Mouse (Mus musculus) CH12.LX (cell line): ENCODE measurements at regions not wholly inside any gene's neighbourhood (a gene's known extent, or its start where the extent isn't known, plus 50 kb on each side); places are given as distances from the start of the nearest gene placed in this dataset.

Experiments
- DNase-seq: peaks from one replicate; pipeline ENCODE4 v3.0.0-alpha.2; 2013; ENCODE audit errors: extremely low read depth
- H3K27ac ChIP-seq: 2 replicates; pipeline ENCODE4 v1.5.1; 2012; ENCODE audit warnings: low read depth, mild to moderate bottlenecking, control low read depth, moderate library complexity; ENCODE audit not compliant: insufficient read depth
- H3K27me3 ChIP-seq: replicated peaks from 2 replicates; pipeline ENCODE3; 2012; ENCODE audit warnings: inconsistent platforms
- H3K36me3 ChIP-seq, 2 experiments: replicated peaks in 1 of 2; 2 replicates each; pipeline versions ENCODE3 to v1.6.1; 2012; ENCODE audit warnings: inconsistent platforms in 1 of 2, low read length in 1 of 2, mild to moderate bottlenecking in 1 of 2, mixed read lengths in 1 of 2, moderate library complexity in 1 of 2; ENCODE audit not compliant: control insufficient read depth in 1 of 2, insufficient read depth in 1 of 2
- H3K4me1 ChIP-seq, 2 experiments: 2 replicates each; pipeline ENCODE4 v1.6.1; 2012; ENCODE audit warnings: inconsistent platforms in 1 of 2, moderate library complexity in 1 of 2; ENCODE audit not compliant: insufficient read depth in 2 of 2, control insufficient read depth in 1 of 2
- H3K4me2 ChIP-seq: 2 replicates; pipeline ENCODE4 v1.6.1; 2012; ENCODE audit warnings: low read depth, mild to moderate bottlenecking, control low read depth; ENCODE audit not compliant: poor library complexity, insufficient read depth, severe bottlenecking
- H3K4me3 ChIP-seq, 3 experiments: fragments of 150-350 bp in 1 of 3; sonication (generic) in 1 of 3; replicated peaks in 1 of 3; 2 replicates each; pipeline versions ENCODE3 to v1.5.1; 2011 to 2012; ENCODE audit warnings: low read depth in 2 of 3, low read length in 2 of 3, mild to moderate bottlenecking in 2 of 3, moderate library complexity in 2 of 3, control low read depth in 1 of 3, improper control_type of control experiment in 1 of 3, inconsistent platforms in 1 of 3, mixed read lengths in 1 of 3; ENCODE audit not compliant: poor library complexity in 1 of 3
- H3K79me2 ChIP-seq: replicated peaks from 2 replicates; pipeline ENCODE4 v1.6.1; 2012; ENCODE audit warnings: mild to moderate bottlenecking, moderate library complexity; ENCODE audit not compliant: control insufficient read depth, poor library complexity, insufficient read depth, severe bottlenecking; ENCODE audit errors: extremely low read depth
- H3K9ac ChIP-seq: 2 replicates; pipeline ENCODE4 v1.6.1; 2012; ENCODE audit warnings: low read depth, mild to moderate bottlenecking, control low read depth, moderate library complexity; ENCODE audit not compliant: insufficient read depth
- H3K9me3 ChIP-seq: replicated peaks from 2 replicates; pipeline ENCODE3; 2012; ENCODE audit warnings: low read length, inconsistent platforms, mixed read lengths
- CHD1 ChIP-seq: IDR thresholded peaks from 2 replicates; pipeline ENCODE4 v1.6.1; 2012; ENCODE audit warnings: low read depth, low read length, improper control_type of control experiment, inconsistent platforms
- CHD2 ChIP-seq: IDR thresholded peaks from 2 replicates; pipeline ENCODE4 v1.6.1; 2011; ENCODE audit warnings: low read length, improper control_type of control experiment
- CTCF ChIP-seq, 2 experiments: IDR thresholded peaks in 1 of 2; conservative IDR thresholded peaks in 1 of 2; 2 replicates each; pipeline ENCODE4 v1.5.1; 2011 to 2012; ENCODE audit warnings: low read depth in 2 of 2, low read length in 2 of 2, improper control_type of control experiment in 1 of 2, inconsistent platforms in 1 of 2, mild to moderate bottlenecking in 1 of 2, moderate library complexity in 1 of 2
- EP300 ChIP-seq: IDR thresholded peaks from 2 replicates; pipeline ENCODE4 v1.6.1; 2011; ENCODE audit warnings: low read length, improper control_type of control experiment
- HCFC1 ChIP-seq: IDR thresholded peaks from 2 replicates; pipeline ENCODE4 v1.6.1; 2012; ENCODE audit warnings: low read depth, mild to moderate bottlenecking, inconsistent platforms, low read length, improper control_type of control experiment
- KAT2A ChIP-seq: IDR thresholded peaks from 2 replicates; pipeline ENCODE4 v1.6.1; 2012; ENCODE audit warnings: low read length, improper control_type of control experiment, inconsistent platforms; ENCODE audit not compliant: insufficient replicate concordance
- MAFK ChIP-seq: IDR thresholded peaks from 2 replicates; pipeline ENCODE4 v1.6.1; 2011; ENCODE audit warnings: low read length, improper control_type of control experiment; ENCODE audit not compliant: insufficient replicate concordance
- MAX ChIP-seq: IDR thresholded peaks from 2 replicates; pipeline ENCODE4 v1.6.1; 2011; ENCODE audit warnings: low read length, improper control_type of control experiment
- MAZ ChIP-seq: IDR thresholded peaks from 2 replicates; pipeline ENCODE4 v1.6.1; 2012; ENCODE audit warnings: low read depth, mild to moderate bottlenecking, inconsistent platforms, low read length, improper control_type of control experiment, moderate library complexity
- MEF2A ChIP-seq: IDR thresholded peaks from 2 replicates; pipeline ENCODE4 v1.6.1; 2014; ENCODE audit warnings: low read depth, mild to moderate bottlenecking, inconsistent platforms, low read length, improper control_type of control experiment, borderline replicate concordance
- MXI1 ChIP-seq: IDR thresholded peaks from 2 replicates; pipeline ENCODE4 v1.6.1; 2011; ENCODE audit warnings: mild to moderate bottlenecking, low read depth, low read length, improper control_type of control experiment
- MYC ChIP-seq: IDR thresholded peaks from 2 replicates; pipeline ENCODE4 v1.6.1; 2011; ENCODE audit warnings: low read depth, mild to moderate bottlenecking, improper control_type of control experiment, low read length
- PAX5 ChIP-seq: IDR thresholded peaks from 2 replicates; pipeline ENCODE4 v1.6.1; 2012; ENCODE audit warnings: low read length, inconsistent platforms, mixed read lengths
- RCOR1 ChIP-seq: conservative IDR thresholded peaks from 2 replicates; pipeline ENCODE4 v1.6.1; 2012; ENCODE audit warnings: low read depth, mild to moderate bottlenecking, inconsistent platforms, low read length, improper control_type of control experiment
- SIN3A ChIP-seq: IDR thresholded peaks from 2 replicates; pipeline ENCODE4 v1.6.1; 2012; ENCODE audit warnings: low read length, improper control_type of control experiment, inconsistent platforms
- TCF12 ChIP-seq: IDR thresholded peaks from 2 replicates; pipeline ENCODE4 v1.6.1; 2014; ENCODE audit warnings: low read depth, mild to moderate bottlenecking, inconsistent platforms, low read length, improper control_type of control experiment
- UBTF ChIP-seq: IDR thresholded peaks from 2 replicates; pipeline ENCODE4 v1.6.1; 2012; ENCODE audit warnings: low read depth, mild to moderate bottlenecking, inconsistent platforms, low read length, improper control_type of control experiment, moderate library complexity
- USF2 ChIP-seq: conservative IDR thresholded peaks from 2 replicates; pipeline ENCODE4 v1.6.1; 2011; ENCODE audit warnings: low read depth, low read length, improper control_type of control experiment
- ZC3H11A ChIP-seq: IDR thresholded peaks from 2 replicates; pipeline ENCODE4 v1.6.1; 2012; ENCODE audit warnings: low read depth, mild to moderate bottlenecking, inconsistent platforms, low read length, improper control_type of control experiment
- ZKSCAN1 ChIP-seq: IDR thresholded peaks from 2 replicates; pipeline ENCODE4 v1.6.1; 2012; ENCODE audit warnings: low read depth, inconsistent platforms, low read length, improper control_type of control experiment, borderline replicate concordance
- dilution Hi-C: fragments of 300-500 bp; cut with MboI; formaldehyde crosslinking; loops from 2 replicates; pipeline ENCODE4 v1.14.3; 2020; ENCODE audit warnings: low sequenced_read_pairs; ENCODE audit not compliant: extremely low pct_unique_long_range_greater_than_20kb, extremely low pct_ligation_motif_present
- in situ Hi-C: fragments of 300-500 bp; cut with MboI; formaldehyde crosslinking; loops from 3 replicates; pipeline ENCODE4 v1.14.3; 2019; ENCODE audit warnings: low sequenced_read_pairs, low pct_ligation_motif_present, low pct_unique_long_range_greater_than_20kb, mixed read lengths

GRCm38 (mm10) chr13:5736472-5736871, 124.8 kb upstream of the Klf6 start:
- dilution Hi-C loops: no loop called here
- no peak for DNase-seq
- Histone ChIP-seq H3K9me3 (no peaks in the 10 kb centered on the region), H3K36me3 (no peaks in the 10 kb centered on the region), H3K27ac (no peak overlapping the region), H3K27me3 (no peaks in the 10 kb centered on the region), H3K9ac (no peak overlapping the region), H3K4me1 (no peaks in the 10 kb centered on the region), H3K79me2 (no peaks in the 10 kb centered on the region), H3K4me3 (no peak overlapping the region), H3K4me2 (no peak overlapping the region)
- no peak for TF ChIP-seq EP300
- TF ChIP-seq MAFK: no peak
- no peak for TF ChIP-seq MEF2A
- no peak for TF ChIP-seq CHD1
- no peak for TF ChIP-seq KAT2A
- TF ChIP-seq USF2: no peak
- TF ChIP-seq TCF12: no peak
- TF ChIP-seq RCOR1: no peak
- TF ChIP-seq ZC3H11A: no peak
- TF ChIP-seq MXI1: no peak
- no peak for TF ChIP-seq MAX
- no peak for TF ChIP-seq CHD2
- TF ChIP-seq HCFC1: no peak
- no peak for TF ChIP-seq CTCF (conservative IDR thresholded peaks at IDR 0.05 in 1 of 2, IDR thresholded peaks at IDR 0.05 in 1 of 2; ENCODE audit: low read depth in 2 of 2, low read length in 2 of 2)
- no peak for TF ChIP-seq MYC
- no peak for TF ChIP-seq SIN3A
- no peak for TF ChIP-seq ZKSCAN1
- no peak for TF ChIP-seq MAZ
- in situ Hi-C loops: no loop called here

GRCm38 (mm10) chr13:5737214-5737613, 124.1 kb upstream of the Klf6 start:
- Histone ChIP-seq H3K9me3 (no peaks in the 10 kb centered on the region), H3K9ac (no peak overlapping the region), H3K4me2 (no peak overlapping the region), H3K27ac (no peak overlapping the region), H3K4me1 (no peaks in the 10 kb centered on the region), H3K36me3 (no peaks in the 10 kb centered on the region), H3K4me3 (no peak overlapping the region), H3K79me2 (no peaks in the 10 kb centered on the region), H3K27me3 (no peaks in the 10 kb centered on the region)
- dilution Hi-C loops (no loop called here), in situ Hi-C loops (no loop called here)
- TF ChIP-seq PAX5 (no peak), UBTF (no peak), KAT2A (no peak)
- DNase-seq: no peak
